Mouse (Mus musculus) heart, adult 11 months (tissue): ENCODE data around the gene Cat.

Experiments
- DNase-seq: peaks from one replicate; pipeline ENCODE4 v3.0.0; 2022

Gene Cat

GRCm38 (mm10) chr2:103484617-103485401, at the start of gene Cat:
TSS of gene Cat (minus strand) at chr2:103485160.
- peak; percentile 100 for DNase-seq

- DNase-seq = no peak
Measured at GRCm38 (mm10) chr2:103525596-103525995, 40.6 kb upstream of the Cat start.

- DNase-seq = no peak
Measured at GRCm38 (mm10) chr2:103516472-103516871, 31.5 kb upstream of the Cat start.

GRCm38 (mm10) chr2:103515513-103516180, 30.7 kb upstream of the Cat start:
- DNase-seq = no peak

GRCm38 (mm10) chr2:103512066-103512795, 27.3 kb upstream of the Cat start:
- no peak for DNase-seq

GRCm38 (mm10) chr2:103511631-103512030, 26.7 kb upstream of the Cat start:
- DNase-seq = no peak

GRCm38 (mm10) chr2:103511042-103511441, 26.1 kb upstream of the Cat start:
- no peak for DNase-seq

GRCm38 (mm10) chr2:103507651-103508050, 22.7 kb upstream of the Cat start:
- DNase-seq = no peak

GRCm38 (mm10) chr2:103505956-103506355, 21.0 kb upstream of the Cat start:
- DNase-seq = no peak

GRCm38 (mm10) chr2:103504463-103504862, 19.5 kb upstream of the Cat start:
- peak; percentile 6 for DNase-seq

- DNase-seq = peak; percentile 10
Measured at GRCm38 (mm10) chr2:103500769-103501168, 15.8 kb upstream of the Cat start.

GRCm38 (mm10) chr2:103495633-103496418, 10.9 kb upstream of the Cat start:
- peak; percentile 16 for DNase-seq

GRCm38 (mm10) chr2:103493827-103494226, 8.9 kb upstream of the Cat start:
- peak; percentile 29 for DNase-seq

GRCm38 (mm10) chr2:103492526-103492925, 7.6 kb upstream of the Cat start:
- DNase-seq = peak; percentile 77

- DNase-seq = peak; percentile 88
Measured at GRCm38 (mm10) chr2:103483986-103484520, 907 bp downstream of the Cat start.

- peak; percentile 4 for DNase-seq
Measured at GRCm38 (mm10) chr2:103483289-103483985, 1.5 kb downstream of the Cat start.

GRCm38 (mm10) chr2:103481314-103482231, 3.4 kb downstream of the Cat start:
- DNase-seq = peak; percentile 49

GRCm38 (mm10) chr2:103480871-103481270, 4.1 kb downstream of the Cat start:
- DNase-seq = no peak

GRCm38 (mm10) chr2:103480240-103480639, 4.7 kb downstream of the Cat start:
- peak; percentile 94 for DNase-seq

GRCm38 (mm10) chr2:103478326-103478725, 6.6 kb downstream of the Cat start:
- DNase-seq = peak; percentile 72

GRCm38 (mm10) chr2:103477456-103477855, 7.5 kb downstream of the Cat start:
- peak; percentile 84 for DNase-seq
